Mouse (Mus musculus) embryo, embryonic 10 days (tissue): ENCODE results near the gene Slc25a42.
"Not testable (repeated sequence)": the region's sequence is repeated elsewhere in the genome, so short reads cannot be mapped to it uniquely, and the experiment has no call there.

Source experiments
- DNase-seq: peaks from one replicate; pipeline ENCODE4 v3.0.0-alpha.2; 2015; ENCODE audit warnings: low spot score

Gene Slc25a42

DNA sequence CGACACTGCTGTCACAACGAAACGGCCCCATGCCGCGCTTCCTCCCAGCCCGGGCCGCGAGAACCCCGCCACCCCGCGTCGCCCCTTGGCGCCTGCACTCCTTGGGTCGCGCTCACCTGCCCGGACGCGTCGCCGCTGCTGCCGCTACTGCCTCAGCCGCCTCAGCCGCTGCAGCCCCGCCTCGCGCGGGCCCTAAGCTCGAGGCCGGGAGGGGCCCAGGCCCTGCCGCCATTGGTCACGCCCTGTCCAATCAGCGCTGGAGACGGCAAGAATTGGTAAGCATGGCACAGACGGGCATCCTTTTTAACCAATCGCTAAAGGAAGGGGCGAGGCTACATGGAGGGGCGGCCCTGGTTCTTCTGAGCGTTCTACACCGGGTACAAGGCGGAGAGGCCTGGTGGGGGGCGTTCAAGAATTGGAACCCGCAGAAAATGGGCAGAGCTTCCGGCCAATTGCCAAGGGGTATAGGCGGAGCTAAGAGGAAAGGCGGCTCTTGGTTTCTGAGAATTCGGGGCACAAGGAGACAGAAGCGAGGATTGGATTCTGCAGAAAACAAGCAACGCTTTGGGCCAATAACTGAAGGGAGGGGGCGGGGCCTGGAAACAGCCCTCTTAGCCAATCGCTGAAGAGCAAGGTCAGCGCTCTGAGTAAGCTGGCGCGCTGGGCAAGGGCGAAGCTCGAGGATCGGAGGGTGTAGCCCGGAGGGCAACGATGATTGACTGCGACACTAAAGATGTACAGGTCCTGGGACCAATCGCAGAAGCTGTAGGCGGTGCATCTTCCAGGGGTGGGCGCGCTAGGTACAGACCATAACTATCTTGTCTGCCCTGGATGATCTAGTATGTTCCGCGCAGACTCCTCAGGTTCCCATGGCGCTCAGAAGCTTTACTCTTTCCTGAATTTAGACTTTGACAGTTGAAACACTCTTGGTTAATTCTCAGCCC lies at the start of gene Slc25a42:
TSS of gene Slc25a42 (minus strand) at position 194 of the 944 bp plus-strand sequence.
- peak; percentile 99 for DNase-seq

DNA sequence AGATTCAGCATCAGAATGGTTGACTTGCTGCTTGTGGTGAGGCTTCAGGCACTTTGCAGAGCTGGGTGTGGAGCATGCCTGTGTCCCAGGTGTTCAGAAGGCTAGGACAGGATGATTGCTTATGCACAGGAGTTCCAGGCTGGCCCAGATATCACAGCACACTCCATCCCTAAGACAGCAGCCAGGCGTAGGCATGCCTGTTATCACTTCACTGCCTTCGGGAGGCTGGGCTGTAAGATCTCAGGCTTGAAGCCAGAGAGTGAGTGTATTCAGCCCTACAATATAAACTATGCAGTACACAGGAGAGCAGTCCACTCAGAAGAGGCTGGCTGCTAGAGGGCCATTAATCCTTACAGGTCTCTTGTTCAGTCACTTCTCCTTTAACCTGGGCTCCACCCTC lies 46.9 kb upstream of the Slc25a42 start:
- no peak for DNase-seq

DNA sequence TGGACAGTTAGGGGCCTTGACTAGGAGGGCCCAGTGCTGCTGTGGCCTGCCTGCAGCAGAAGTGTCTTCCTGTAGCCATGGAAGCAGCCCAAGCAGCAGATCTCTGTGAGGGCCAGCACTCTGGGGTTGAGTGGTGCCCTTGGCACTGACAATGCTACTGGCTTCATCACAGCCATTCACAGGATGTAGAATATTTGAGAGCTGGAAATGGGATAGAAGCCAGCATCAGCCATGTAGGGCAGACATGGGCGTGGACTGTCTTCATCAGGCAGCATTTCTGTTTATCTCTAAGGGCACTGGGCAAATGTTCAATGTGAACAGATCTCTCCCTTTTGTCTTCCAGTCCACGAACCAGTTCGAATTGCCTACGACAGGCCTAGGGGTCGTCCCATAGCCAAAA lies 46.5 kb upstream of the Slc25a42 start:
- DNase-seq: no peak

DNA sequence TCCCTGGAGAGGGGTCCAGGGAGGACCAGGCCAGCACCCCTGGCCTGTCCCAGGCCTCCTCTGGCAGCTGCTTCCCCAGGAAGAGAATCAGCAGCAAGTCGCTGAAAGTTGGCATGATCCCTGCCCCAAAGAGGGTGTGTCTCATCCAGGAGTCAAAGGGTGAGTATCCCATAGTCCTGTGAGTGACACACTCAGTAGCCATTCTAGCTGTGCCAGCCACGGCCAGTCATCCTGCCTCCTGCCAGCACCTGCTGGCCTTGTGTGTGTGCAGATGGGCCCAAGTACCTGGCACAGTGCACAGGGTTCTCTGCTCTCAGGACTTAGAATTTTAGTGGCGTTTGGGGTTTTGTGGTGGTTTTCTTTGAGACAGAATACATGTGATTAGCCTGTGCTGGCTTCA lies 45.4 kb upstream of the Slc25a42 start:
- DNase-seq: no peak

DNA sequence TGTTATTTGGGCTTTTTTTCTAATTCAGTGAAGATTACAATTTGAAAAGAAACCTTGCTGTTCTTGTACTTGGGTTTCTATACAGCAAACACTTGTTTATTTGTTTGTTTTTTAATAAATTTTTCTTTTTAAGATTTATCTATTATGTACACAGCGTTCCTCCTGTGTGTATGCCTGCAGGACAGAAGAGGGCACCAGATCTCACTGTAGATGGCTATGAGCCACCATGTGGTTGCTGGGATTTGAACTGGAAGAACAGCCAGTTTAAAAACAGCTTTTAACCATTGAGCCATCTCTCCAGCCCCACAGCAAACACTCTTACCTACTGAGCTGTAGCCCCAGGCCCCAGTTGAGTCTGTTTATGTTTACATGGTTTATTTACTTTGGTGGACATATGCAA lies 42.5 kb upstream of the Slc25a42 start:
- DNase-seq: no peak

DNA sequence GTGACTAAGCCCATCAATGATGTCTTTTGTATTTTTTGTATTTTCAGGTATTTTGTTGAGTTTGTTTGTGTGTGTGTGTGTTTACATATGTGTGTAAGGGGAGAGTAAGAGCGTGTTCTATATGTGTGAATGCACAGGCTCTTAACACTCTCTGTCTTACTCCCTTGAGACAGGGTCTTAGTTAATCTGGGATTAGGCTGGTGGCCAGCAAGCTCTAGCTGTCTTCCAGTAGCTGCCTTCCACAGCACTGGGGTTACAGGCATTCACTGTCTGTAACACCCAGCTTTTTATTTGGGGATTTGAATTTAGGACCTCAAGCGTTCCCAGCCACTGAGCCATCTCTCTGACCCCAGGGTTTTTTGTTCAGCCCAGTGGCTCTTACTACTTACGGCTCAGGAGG lies 35.7 kb upstream of the Slc25a42 start:
- no peak for DNase-seq

DNA sequence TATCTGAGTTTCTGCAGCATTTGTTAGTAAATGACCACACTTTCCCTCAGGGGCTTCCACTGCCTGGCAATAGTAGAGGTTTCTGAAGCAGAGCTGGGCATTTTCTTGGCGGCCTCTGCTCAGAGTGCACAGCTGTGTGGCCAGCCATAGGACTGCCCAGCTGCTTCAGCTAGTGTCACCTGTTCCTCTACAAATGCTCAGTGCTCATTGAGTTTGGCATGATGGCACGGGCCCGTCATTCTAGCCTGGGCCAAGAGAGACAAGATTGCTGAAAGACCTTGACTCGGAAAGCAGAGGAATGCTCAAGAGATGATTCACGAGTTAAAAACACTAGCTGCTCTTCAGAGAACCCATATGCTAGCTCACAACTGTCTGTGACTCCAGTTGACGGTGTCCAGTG lies 34.5 kb upstream of the Slc25a42 start:
- DNase-seq: no peak

DNA sequence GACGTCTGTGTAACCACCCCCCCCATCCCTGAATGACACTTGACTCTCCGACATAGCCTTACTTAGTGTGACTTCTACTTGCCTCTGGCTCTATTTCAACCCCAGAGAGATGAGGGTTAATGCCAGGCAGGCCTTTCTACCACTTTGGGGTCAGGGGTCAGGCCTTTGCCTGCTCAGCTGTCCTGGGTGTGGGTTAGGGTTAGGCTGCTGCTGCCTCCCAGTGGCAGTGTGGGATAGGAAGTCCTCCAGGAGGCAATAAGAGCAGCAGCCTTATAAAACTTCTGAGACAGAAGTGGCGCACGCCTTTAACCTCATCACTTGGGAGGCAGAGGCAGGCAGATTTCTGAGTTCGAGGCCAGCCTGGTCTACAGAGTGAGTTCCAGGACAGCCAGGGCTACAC lies 28.5 kb upstream of the Slc25a42 start:
- DNase-seq: peak; percentile 17

DNA sequence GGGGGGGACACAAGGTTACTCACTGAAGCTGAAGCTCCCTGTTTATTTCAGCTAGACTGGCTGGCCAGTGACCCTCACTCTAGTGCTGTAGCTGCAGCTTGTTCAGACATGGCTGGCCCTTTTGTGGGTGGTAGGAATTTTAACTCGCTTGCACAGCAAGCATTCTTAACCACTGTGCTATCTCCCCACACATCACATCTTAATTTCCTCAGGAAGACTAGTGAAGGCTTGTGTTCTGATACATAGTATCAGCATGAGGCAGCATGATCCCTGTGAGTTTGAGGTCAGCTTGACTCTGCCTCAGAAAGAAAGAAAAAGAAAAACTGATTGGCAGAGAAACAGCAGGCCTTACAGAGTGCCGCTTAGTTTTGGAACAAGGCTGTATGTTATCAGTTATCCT lies 25.7 kb upstream of the Slc25a42 start:
- no peak for DNase-seq

DNA sequence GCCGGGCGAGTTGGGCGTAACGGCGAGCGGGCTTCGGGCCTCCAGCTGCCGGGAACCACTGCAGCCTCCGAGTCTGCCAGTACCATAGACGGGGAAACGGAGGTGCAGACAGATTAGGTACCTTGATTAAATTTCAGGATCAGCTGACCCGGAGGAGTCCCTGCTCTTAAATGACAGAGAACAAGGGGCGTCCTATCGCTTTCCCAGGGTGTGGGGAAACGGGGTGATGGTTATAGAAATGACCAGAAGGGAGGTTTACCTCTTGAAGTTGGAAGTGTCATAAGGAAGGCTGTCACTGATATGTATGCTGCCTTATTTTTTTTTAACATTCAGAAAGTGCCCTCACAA lies 22.6 kb upstream of the Slc25a42 start:
- no peak for DNase-seq

DNA sequence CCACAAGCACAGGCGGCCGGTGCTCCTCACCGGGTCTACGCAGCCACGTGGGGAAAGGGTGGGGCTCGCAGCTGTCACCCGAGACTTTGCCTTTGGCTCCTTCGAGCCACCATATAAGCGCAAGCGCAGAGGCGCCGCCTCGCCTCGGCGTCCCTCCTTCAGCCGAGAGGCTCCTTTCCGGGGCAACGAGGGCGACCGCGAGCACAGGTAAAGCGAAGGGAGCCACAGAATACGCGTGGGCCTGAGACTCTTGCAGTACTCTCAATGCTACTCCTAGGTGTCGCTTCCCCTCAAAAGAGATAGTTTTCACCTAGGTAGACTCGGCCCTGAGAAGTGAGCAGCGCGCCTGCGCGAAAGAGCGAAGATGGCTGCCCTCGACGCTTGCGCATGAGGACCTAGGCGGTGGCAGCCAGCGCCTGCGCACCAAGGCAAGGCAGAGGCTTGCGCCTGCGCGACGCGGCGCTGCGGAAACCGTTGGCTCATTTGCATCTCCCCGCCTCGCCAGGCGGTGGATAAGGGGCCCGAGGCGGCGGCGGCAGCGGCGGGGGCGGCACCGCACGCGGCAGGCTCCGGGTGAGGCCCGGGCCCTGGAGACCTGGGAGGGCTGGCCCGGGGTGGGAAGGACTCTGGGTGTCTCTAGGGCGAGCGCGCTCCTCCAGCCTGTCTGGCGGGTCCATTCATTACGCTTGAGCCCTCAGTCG lies 22.1 kb upstream of the Slc25a42 start, which contains the start of the genes Sugp2 and Armc6:
TSS of gene Sugp2 (plus strand) at position 147 of the 701 bp plus-strand sequence.
TSS of gene Armc6 (minus strand) at position 387 of the 701 bp plus-strand sequence.
- DNase-seq: peak; percentile 99

DNA sequence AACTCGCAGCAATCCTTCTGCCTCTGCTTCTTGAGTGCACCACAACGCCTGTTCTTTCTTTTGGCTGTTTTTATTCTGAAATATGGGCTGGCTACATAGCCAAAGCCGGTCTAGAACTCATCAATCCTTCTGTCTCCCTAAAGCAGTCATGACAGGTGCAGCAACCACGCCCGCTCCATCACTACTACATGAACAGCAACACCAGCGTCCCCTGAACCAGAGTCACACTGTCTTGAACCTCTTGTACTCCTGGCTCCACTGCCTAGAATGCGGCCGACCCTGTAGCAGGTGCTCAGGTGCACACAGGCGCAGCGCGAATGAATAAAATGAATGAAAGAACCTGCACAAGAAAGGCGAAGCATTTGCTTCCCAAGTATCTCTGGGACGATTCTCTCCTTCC lies 21.5 kb upstream of the Slc25a42 start:
- peak; percentile 14 for DNase-seq

DNA sequence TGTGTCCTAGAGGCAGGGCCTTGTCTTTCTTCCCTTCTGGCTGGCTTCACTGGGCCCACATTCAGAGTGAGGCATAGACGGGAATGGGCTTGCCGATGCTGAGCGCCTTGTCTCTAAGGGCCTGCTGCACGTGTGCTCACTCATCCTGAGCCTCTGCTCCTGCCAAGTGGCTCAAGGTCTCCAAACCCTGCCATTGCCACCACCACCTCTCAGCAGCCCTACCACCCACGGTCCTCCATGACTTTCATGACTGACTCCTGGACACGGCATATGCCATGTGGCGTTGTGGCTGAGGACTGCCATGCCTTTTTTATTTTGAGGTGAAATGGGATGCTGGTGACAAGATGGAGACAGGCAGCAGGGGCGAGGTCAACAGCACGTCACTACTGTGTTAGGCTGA lies 18.7 kb upstream of the Slc25a42 start:
- no peak for DNase-seq

DNA sequence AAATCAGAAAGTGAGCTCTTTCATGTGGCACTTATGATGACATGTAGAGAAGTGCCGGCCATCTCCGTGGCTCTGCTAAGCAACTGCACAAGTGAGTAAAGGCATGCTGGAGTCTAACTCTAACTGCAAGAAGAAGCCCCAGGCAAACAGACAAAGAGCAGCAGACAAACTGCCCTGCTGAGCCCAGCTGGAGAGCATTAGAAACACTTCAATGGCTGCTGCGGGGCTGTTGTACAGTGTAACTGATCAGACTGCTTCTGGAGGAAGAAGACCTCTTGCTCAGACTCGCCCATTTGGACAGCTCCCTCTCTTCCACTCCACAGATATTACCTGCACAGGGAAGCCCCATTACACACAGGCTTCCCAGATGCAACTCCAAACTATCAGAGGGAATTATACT lies 15.9 kb upstream of the Slc25a42 start:
- DNase-seq: no peak

DNA sequence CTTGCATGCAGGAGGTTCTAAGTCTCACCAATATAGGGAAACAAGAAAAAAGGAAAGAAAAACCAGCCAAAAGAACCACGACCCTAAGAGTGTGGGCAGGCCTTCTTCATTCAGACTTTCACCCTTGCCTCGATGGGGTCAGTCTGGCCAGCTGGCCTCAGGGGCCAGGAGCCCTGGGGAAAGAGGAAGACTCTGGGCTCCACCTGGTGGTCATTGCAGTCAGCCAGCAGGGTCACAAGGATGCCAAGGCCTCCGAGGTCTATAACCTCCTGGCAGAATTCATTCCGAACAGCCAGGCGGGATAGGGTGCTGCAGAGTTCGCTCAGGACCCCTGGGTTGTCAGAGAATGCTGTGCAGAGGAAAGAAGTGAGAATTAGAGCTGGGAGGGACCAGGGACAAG lies 11.2 kb upstream of the Slc25a42 start:
- peak; percentile 65 for DNase-seq

DNA sequence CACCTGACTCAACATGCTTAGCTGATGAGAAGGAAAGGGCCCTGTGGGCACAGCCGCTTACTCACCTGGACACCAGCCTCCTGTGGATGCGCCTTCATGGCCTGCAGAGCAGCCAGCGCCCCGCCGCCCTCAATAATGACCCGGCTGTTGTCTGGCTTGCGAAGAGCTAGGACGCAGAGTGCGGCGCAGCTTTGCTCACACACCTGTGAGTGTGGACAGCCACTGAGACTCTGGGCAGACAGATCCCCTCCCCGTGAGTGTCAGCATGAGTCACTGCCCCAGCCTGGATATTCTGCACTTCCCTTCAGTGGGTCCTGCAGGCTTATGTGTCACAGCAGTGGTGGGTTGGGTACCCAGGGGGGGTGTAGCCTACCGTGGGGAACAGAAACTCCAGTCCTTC lies 9.9 kb upstream of the Slc25a42 start:
- no peak for DNase-seq

DNA sequence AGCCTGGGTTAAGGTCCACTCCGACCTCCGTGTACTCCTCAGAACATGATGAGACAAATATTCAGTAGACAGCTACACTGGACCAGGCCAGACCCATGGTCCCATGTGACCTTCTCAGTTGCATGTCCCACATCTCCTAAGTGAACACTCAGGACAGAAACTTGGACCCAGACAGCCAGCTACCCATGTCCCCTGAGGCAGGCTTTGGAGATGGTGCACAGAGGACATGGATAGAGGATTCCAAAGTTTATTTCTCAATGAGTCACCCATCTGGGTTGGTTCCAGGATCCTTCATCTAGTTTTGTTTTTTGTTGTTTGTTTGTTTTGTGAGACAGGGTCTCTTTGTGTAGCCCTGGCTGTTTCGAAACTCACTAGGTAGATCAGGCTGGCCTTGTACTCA lies 8.8 kb upstream of the Slc25a42 start:
- no peak for DNase-seq

DNA sequence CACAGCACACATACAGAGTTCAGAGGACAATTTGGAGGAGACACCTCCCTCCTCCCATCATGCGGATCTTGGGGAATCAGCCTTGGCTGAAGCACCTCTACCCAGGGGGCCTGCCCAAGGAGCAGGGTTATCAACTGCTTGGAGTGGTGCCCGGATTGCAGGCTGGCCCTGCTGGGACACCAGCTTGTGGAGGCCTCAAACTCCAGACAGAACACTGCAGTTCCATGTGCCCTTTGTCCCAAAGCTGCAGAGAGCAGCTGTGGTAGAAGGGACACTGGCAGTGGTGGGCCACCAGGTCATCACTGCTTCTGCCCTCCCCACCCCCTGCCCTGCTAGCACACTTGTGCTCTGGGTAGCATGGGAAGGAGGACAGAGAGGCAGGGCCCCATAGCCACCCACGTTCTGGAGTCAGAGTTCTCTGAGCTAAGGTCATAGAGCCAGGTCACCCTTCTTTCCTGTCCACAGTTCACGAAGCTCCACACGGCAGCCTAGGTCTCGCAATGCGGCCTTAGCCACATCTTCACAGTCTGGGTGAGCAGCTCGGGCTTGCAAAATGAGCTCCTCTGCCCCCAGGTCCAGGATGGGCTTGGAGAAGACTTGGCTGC lies 8.2 kb upstream of the Slc25a42 start:
- DNase-seq: no peak

DNA sequence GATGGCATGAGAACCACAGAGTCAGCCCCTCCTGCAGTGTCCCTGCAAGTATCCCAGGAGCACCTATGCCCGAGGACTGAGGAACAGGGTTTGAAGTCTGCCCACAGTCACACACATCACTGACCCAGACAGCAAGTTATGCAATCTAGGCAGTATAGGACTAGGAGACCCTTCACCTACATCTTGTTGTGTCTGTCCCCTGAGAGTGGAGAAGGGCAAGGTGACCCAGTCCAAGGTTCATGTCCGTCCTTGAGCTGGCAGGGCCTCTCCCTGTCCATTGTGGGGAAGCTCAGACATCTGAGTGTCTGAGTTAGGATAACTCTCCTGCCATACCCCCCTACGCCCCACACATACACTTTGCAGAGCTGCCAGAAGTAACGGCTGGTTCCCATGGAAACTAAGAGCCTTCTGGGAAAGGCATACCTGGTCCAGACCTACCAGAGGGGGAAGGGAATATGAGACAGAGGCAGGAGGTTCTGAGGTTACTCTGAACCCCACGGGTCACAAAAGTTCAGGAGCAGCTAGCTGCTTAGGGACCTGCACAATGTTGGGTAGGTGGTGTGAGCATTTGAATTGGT lies 7.1 kb upstream of the Slc25a42 start:
- DNase-seq: no peak

DNA sequence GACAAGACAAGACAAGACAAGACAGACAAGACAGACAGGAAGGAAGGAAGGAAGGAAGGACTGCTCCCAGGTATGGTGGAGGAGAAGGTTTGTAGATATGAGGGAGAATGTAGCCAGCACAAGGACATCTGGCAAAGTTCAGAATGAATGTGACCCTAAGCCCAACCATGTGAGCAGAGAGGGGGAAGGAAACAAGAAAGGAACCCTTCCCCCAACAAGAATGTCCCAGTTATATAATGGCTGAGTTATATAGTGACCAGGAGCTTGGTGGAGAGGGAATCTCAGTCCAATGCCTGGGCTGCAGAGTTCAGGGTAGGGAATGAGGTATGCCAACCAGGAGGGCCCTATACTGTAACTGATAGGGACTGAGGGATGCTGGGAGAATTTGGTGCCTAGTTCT lies 5.3 kb upstream of the Slc25a42 start:
- DNase-seq: no peak

DNA sequence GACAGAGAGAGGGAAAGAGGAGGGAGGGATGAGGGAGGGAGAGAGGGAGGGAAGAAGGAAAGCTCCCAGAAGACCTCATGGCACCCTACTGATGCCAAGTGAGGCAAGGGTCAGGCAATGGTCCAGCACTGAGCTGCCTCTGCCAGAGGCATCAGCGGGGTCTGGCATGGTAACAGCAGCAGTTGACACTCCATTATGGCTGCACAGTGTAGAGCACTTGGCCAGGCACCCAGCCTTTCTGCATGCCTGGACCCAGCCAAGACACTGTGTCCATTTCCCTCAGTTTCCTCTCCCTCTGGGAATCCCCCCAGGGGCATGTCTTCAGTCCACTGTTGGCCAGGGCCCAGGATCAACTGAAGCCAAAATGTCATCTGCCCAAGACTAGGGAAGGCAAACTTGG lies 4.5 kb upstream of the Slc25a42 start:
- DNase-seq: no peak

DNA sequence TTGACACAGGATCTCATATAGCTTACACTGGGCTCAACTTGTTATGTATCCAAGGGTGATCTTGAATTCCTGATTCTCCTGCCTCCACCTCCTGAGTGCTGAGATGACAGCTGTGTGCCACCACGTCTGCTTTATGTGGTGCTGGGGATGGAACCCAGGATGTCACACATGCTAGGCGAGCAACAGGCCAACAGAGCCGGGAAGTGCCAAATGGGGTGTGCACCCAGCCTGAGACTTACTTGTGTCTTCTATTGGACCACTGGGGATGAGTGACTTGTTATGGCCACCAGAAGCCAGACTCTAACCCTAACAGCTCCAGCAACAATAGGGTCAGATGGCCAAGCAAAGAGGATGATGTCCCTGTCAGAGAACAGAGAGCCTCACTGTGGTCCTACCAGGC lies 4.1 kb upstream of the Slc25a42 start:
- not testable (repeated sequence) for DNase-seq

DNA sequence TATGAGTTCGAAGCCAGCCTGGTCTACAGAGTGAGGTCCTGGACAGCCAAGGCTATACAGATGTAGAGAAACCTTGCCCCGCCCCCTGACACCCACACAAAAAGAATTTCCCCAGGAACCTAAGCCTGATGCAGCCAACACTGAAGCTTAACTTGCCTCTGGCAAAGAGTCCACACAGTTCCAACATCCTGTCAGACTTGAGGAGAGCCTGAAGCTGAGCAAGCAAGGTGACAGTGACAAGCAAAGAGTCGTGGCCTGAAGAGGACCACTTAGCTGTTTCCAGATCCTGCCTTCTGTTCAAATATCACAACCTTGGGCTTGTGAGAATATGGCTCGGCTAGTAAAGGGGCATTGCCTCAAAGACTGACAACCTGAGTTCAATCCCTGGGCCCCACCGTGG lies 3.0 kb upstream of the Slc25a42 start:
- DNase-seq: no peak
